Mouse (Mus musculus): ENCODE measurements around the gene Nr1d1.

GRCm38 (mm10) chr11:98735111-98735510, 40.0 kb downstream of the Nr1d1 start:
- TF ChIP-seq CTCF (IDR thresholded peaks at IDR 0.05; ENCODE audit: low read depth, low read length) (no peak), GATA1 (IDR thresholded peaks at IDR 0.05; ENCODE audit: borderline replicate concordance, low read length) (no peak), GATA2 (IDR thresholded peaks at IDR 0.05; ENCODE audit: borderline replicate concordance, low read depth, low read length) (no peak), POLR2AphosphoS5 (IDR thresholded peaks at IDR 0.05; ENCODE audit: insufficient replicate concordance, low read depth, low read length) (no peak)
